Mouse (Mus musculus) lung, embryonic 14.5 days (tissue): Measurements from ENCODE around the gene Shh. TPM values are rescaled to one million over a fixed set of nuclear protein-coding genes. Genes with fewer than 3 reads are reported as not detected.

Experiments used
- ATAC-seq: fragments of 200-750 bp; cut with Nextera tagmentation; 2 replicates; pipeline ENCODE4 v1.8.0; 2017; ENCODE audit warnings: mild to moderate bottlenecking, moderate TSS enrichment, moderate library complexity; ENCODE audit not compliant: insufficient read depth
- DNase-seq: peaks from one replicate; pipeline ENCODE4 v3.0.0-alpha.2; 2015
- H3K27ac ChIP-seq: fragments of 300-500 bp; sonication (generic); 2 replicates; pipeline ENCODE4 v1.5.1; 2014; ENCODE audit warnings: low read depth, mild to moderate bottlenecking, moderate library complexity
- H3K27me3 ChIP-seq: fragments of 300-500 bp; sonication (generic); 2 replicates; pipeline ENCODE4 v1.6.1; 2014; ENCODE audit warnings: low read length, control low read depth; ENCODE audit not compliant: insufficient read depth
- H3K36me3 ChIP-seq: fragments of 300-500 bp; sonication (generic); 2 replicates; pipeline ENCODE4 v1.6.1; 2014; ENCODE audit warnings: control low read depth; ENCODE audit not compliant: insufficient read depth
- H3K4me1 ChIP-seq: fragments of 300-500 bp; sonication (generic); 2 replicates; pipeline ENCODE4 v1.6.1; 2014; ENCODE audit warnings: antibody characterized with exemption, control low read depth; ENCODE audit not compliant: insufficient read depth
- H3K4me2 ChIP-seq: fragments of 300-500 bp; sonication (generic); 2 replicates; pipeline ENCODE4 v1.6.1; 2014; ENCODE audit warnings: mild to moderate bottlenecking
- H3K4me3 ChIP-seq: fragments of 300-500 bp; sonication (generic); 2 replicates; pipeline ENCODE4 v1.5.1; 2014; ENCODE audit warnings: low read depth, low read length
- H3K9ac ChIP-seq: fragments of 300-500 bp; sonication (generic); 2 replicates; pipeline ENCODE4 v1.6.1; 2014
- H3K9me3 ChIP-seq: fragments of 300-500 bp; sonication (generic); 2 replicates; pipeline ENCODE4 v1.6.1; 2016; ENCODE audit warnings: low read depth, low read length, control low read depth
- CTCF ChIP-seq: IDR thresholded peaks from 2 replicates; pipeline ENCODE4 v1.5.1; 2016; ENCODE audit warnings: antibody characterized with exemption, low read depth
- WGBS: fragments of 180-500 bp; shearing (Covaris S2); extraction: QIAGEN DNeasy Blood & Tissue Kit; methylation state at CpG from one replicate; pipeline ENCODE4 v1.1.7; 2014; 5-methylcytosine and 5-hydroxymethylcytosine counted together
- polyA plus RNA-seq: library from polyadenylated mRNA; unstranded; fragments of >200 nt; fragmentation: Nextera tagmentation; extraction: Ambion mirVana; gene quantifications from 2 replicates; pipeline ENCODE4 v1.2.1, GENCODE M21; 2014

The Shh gene
- polyA plus RNA-seq, 1 experiment from 2014 or later, result 6.3 TPM

DNA sequence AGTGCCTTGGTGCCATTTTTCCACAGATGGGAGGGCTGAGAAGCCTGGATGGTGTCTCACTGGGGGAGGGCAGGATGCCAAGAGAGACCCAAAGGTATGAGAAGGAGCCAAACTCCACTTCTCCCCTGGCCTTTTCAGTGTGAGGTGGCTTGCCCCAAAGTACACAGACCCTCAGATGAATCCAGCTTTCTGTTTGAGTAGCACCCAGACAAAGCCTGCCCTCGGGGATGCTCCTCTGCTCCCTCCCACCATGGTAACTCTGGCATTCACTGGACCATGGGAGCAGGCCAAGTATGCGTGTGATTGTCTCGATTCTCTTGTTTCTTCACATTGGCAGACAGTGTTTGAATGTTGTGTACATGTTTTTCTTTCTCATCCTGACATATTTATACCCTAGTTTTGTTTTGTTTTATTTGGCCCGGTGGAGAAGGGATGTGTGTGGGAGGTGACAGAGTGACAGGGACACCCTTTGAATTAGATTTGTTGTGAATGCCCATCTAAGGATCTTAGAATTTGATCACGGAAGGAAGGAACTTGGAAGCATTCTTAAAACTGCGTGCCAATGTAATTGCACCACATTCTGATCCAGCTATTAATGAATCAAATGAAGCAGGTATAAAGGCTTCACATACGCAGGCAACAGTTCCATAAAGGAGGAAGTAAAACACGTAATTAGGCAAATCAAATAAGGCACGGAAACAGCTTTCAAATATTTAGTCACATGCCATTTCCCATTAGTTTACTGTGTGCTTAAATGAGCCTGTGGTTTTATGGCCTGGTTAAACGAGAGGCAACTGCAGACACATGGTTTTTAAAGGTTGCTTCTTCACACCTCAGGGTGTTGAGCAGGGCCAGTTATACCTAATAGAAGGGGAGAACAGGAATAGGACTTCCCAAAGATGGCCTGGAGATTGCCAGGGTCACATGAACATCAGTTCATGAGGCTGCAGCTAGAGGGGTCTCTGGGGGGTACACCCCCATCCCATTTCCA is 9.6 kb upstream of the Shh start:
- ATAC-seq (no peak), DNase-seq (no peak)
- H3K4me3 ChIP-seq, result no peak overlapping the region
- H3K27me3 ChIP-seq, result no peaks in the 10 kb centered on the region
- no peak for TF ChIP-seq CTCF
- WGBS, result 66% methylated on average over 10 of the region's 10 CpGs
- no peak overlapping the region for H3K9ac ChIP-seq
- no peak overlapping the region for H3K4me2 ChIP-seq
- H3K36me3 ChIP-seq, result no peaks in the 10 kb centered on the region
- no peaks in the 10 kb centered on the region for H3K4me1 ChIP-seq
- no peaks in the 10 kb centered on the region for H3K9me3 ChIP-seq
- no peak overlapping the region for H3K27ac ChIP-seq

GRCm38 (mm10) chr5:28473556-28473955 is 6.5 kb upstream of the Shh start:
- DNase-seq (no peak), ATAC-seq (no peak)
- no peaks in the 10 kb centered on the region for H3K36me3 ChIP-seq
- H3K27me3 ChIP-seq, result peaks cover 8% of the 10 kb centered on the region; the same call in 1 of the 2 replicates
- no peak overlapping the region for H3K4me2 ChIP-seq
- no peak overlapping the region for H3K4me3 ChIP-seq
- no peaks in the 10 kb centered on the region for H3K4me1 ChIP-seq
- no peak for TF ChIP-seq CTCF
- H3K9me3 ChIP-seq, result no peaks in the 10 kb centered on the region
- no peak overlapping the region for H3K9ac ChIP-seq
- no peak overlapping the region for H3K27ac ChIP-seq
- 82% methylated on average over 5 of the region's 5 CpGs for WGBS

- 4% methylated on average over 9 of the region's 9 CpGs for WGBS
- no peak overlapping the region for H3K9ac ChIP-seq
- TF ChIP-seq CTCF, result peak; percentile 76
- H3K36me3 ChIP-seq, result no peaks in the 10 kb centered on the region
- no peak overlapping the region for H3K4me2 ChIP-seq
- DNase-seq, result peak; percentile 74
- no peaks in the 10 kb centered on the region for H3K4me1 ChIP-seq
- peaks cover 45% of the 10 kb centered on the region for H3K27me3 ChIP-seq
- H3K4me3 ChIP-seq, result no peak overlapping the region
- no peaks in the 10 kb centered on the region for H3K9me3 ChIP-seq
- ATAC-seq, result no peak
- H3K27ac ChIP-seq, result no peak overlapping the region
Measured at GRCm38 (mm10) chr5:28469525-28470202, 2.6 kb upstream of the Shh start.

DNA sequence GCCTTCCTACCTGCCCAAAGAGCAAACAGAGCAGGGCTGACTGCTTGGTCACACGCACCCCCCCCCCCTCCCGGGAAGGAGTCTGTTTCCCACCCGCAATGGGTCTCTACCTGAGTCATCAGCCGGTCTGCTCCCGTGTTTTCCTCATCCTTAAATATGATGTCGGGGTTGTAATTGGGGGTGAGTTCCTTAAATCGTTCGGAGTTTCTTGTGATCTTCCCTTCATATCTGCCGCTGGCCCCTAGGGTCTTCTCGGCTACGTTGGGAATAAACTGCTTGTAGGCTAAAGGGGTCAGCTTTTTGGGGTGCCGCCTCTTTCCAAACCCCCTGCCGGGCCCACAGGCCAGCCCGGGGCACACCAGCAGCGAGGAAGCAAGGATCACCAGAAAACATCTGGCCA is 705 bp downstream of the Shh start:
- peak overlapping the region; percentile 71 for H3K9ac ChIP-seq
- peak overlapping the region; percentile 71 for H3K4me2 ChIP-seq
- peak overlapping the region; percentile 57 for H3K4me3 ChIP-seq
- DNase-seq, result no peak
- H3K27me3 ChIP-seq, result peaks cover 78% of the 10 kb centered on the region
- peak overlapping the region; percentile 98 for H3K27ac ChIP-seq
- ATAC-seq, result no peak
- no peaks in the 10 kb centered on the region for H3K36me3 ChIP-seq
- H3K9me3 ChIP-seq, result no peaks in the 10 kb centered on the region
- no peak for TF ChIP-seq CTCF
- no peaks in the 10 kb centered on the region for H3K4me1 ChIP-seq
- under 1% methylated on average over 15 of the region's 15 CpGs for WGBS

DNA sequence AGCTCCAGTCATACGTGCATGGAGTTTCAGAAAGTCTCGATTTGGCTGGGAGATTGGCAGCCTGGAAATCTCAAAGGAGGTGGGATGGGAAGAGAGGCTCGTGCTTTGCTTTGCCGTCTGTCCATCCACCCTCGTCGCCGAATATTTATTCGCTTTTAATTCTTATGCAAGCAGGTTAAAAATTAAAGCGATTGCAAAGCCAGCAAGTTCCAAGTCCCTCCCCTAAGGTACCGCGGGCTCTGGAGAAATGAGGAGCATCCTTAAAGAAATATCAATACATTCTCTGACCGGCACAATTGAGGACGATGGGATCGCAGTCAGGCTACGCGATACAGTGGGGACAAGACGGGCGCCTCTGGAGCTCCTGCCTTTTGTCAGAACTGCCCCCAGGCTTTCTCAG is 1.5 kb downstream of the Shh start:
- H3K36me3 ChIP-seq, result no peaks in the 10 kb centered on the region
- DNase-seq (peak; percentile 5), ATAC-seq (no peak)
- H3K4me3 ChIP-seq, result peak overlapping the region; percentile 57
- TF ChIP-seq CTCF, result no peak
- H3K4me1 ChIP-seq, result no peaks in the 10 kb centered on the region
- H3K9me3 ChIP-seq, result no peaks in the 10 kb centered on the region
- under 1% methylated on average over 18 of the region's 18 CpGs for WGBS
- H3K4me2 ChIP-seq, result peak overlapping the region; percentile 71
- peak overlapping the region; percentile 71 for H3K9ac ChIP-seq
- peak overlapping the region; percentile 98 for H3K27ac ChIP-seq
- peaks cover 86% of the 10 kb centered on the region for H3K27me3 ChIP-seq

GRCm38 (mm10) chr5:28465099-28465406 is 2.0 kb downstream of the Shh start:
- WGBS, result under 1% methylated on average over 29 of the region's 29 CpGs
- Histone ChIP-seq H3K9ac (peak overlapping the region; percentile 71), H3K27ac (peak overlapping the region; percentile 98), H3K27me3 (peaks cover 88% of the 10 kb centered on the region), H3K9me3 (no peaks in the 10 kb centered on the region), H3K4me1 (no peaks in the 10 kb centered on the region), H3K4me2 (peak overlapping the region; percentile 71), H3K4me3 (peak overlapping the region; percentile 57), H3K36me3 (no peaks in the 10 kb centered on the region)
- no peak for ATAC-seq
- DNase-seq, result peak; percentile 57
- TF ChIP-seq CTCF, result no peak
